Mouse (Mus musculus): ENCODE data around the gene Pik3cg. TPM values are rescaled to one million over a fixed set of nuclear protein-coding genes. Genes with fewer than 3 reads are reported as not detected.

Gene Pik3cg
- polyA plus RNA-seq, 1 experiment from 2014 or later: 1.6 TPM

- no peak for TF ChIP-seq CTCF (IDR thresholded peaks at IDR 0.05; ENCODE audit: low read depth)
- H3K4me2 ChIP-seq (ENCODE audit: low read length): no peak overlapping the region
- ATAC-seq (replicated peaks; ENCODE audit: low FRiP score, low read depth): no peak
Observed at GRCm38 (mm10) chr12:32203695-32204094, 4.8 kb downstream of the Pik3cg start.

GRCm38 (mm10) chr12:32202583-32202982 is 5.9 kb downstream of the Pik3cg start:
- Histone ChIP-seq H3K36me3 (ENCODE audit: insufficient read depth, low read length) (no peaks in the 10 kb centered on the region), H3K9ac (ENCODE audit: low read depth, low read length) (no peak overlapping the region), H3K4me3 (replicated peaks; ENCODE audit: low read depth, low read length) (no peak overlapping the region), H3K4me2 (ENCODE audit: low read length) (no peak overlapping the region), H3K4me1 (replicated peaks; ENCODE audit: insufficient read depth, low read length) (no peaks in the 10 kb centered on the region), H3K9me3 (replicated peaks; ENCODE audit: low read length) (no peaks in the 10 kb centered on the region), H3K27ac (no peak overlapping the region), H3K27me3 (ENCODE audit: insufficient read depth, low read length) (no peaks in the 10 kb centered on the region)
- TF ChIP-seq CTCF (IDR thresholded peaks at IDR 0.05; ENCODE audit: low read depth): no peak
- DNase-seq (ENCODE audit: low spot score) (no peak), ATAC-seq (replicated peaks; ENCODE audit: low FRiP score, low read depth) (no peak)
- 79% methylated on average over 5 of the region's 5 CpGs for WGBS

More at GRCm38 (mm10) chr12:32203695-32204094, 4.8 kb downstream of the Pik3cg start:
- no peak overlapping the region for H3K27ac ChIP-seq
- no peak overlapping the region for H3K9ac ChIP-seq (ENCODE audit: low read depth, low read length)
- no peaks in the 10 kb centered on the region for H3K36me3 ChIP-seq (ENCODE audit: insufficient read depth, low read length)
- WGBS: 32% methylated on average over 8 of the region's 8 CpGs
- no peaks in the 10 kb centered on the region for H3K9me3 ChIP-seq (replicated peaks; ENCODE audit: low read length)
- H3K4me1 ChIP-seq (replicated peaks; ENCODE audit: insufficient read depth, low read length): no peaks in the 10 kb centered on the region
- no peak for DNase-seq (ENCODE audit: low spot score)
- no peak overlapping the region for H3K4me3 ChIP-seq (replicated peaks; ENCODE audit: low read depth, low read length)
- no peaks in the 10 kb centered on the region for H3K27me3 ChIP-seq (ENCODE audit: insufficient read depth, low read length)

- TF ChIP-seq CTCF (IDR thresholded peaks at IDR 0.05; ENCODE audit: low read depth): no peak
- DNase-seq (ENCODE audit: low spot score) (no peak), ATAC-seq (replicated peaks; ENCODE audit: low FRiP score, low read depth) (no peak)
- no peak overlapping the region for H3K4me2 ChIP-seq (ENCODE audit: low read length)
- H3K9me3 ChIP-seq (replicated peaks; ENCODE audit: low read length): no peaks in the 10 kb centered on the region
- no peak overlapping the region for H3K4me3 ChIP-seq (replicated peaks; ENCODE audit: low read depth, low read length)
- no peaks in the 10 kb centered on the region for H3K4me1 ChIP-seq (replicated peaks; ENCODE audit: insufficient read depth, low read length)
- no peaks in the 10 kb centered on the region for H3K27me3 ChIP-seq (ENCODE audit: insufficient read depth, low read length)
- H3K9ac ChIP-seq (ENCODE audit: low read depth, low read length): no peak overlapping the region
- no peaks in the 10 kb centered on the region for H3K36me3 ChIP-seq (ENCODE audit: insufficient read depth, low read length)
- no peak overlapping the region for H3K27ac ChIP-seq
- 82% methylated on average over 7 of the region's 7 CpGs for WGBS
Observed at GRCm38 (mm10) chr12:32201932-32202331, 6.5 kb downstream of the Pik3cg start.

GRCm38 (mm10) chr12:32201070-32201585 is 7.3 kb downstream of the Pik3cg start:
- H3K4me2 ChIP-seq (ENCODE audit: low read length): peak overlapping the region; percentile 3; the same call in 1 of the 2 replicates
- no peaks in the 10 kb centered on the region for H3K36me3 ChIP-seq (ENCODE audit: insufficient read depth, low read length)
- 49% methylated on average over 6 of the region's 6 CpGs for WGBS
- H3K4me3 ChIP-seq (replicated peaks; ENCODE audit: low read depth, low read length): no peak overlapping the region
- no peaks in the 10 kb centered on the region for H3K27me3 ChIP-seq (ENCODE audit: insufficient read depth, low read length)
- no peak overlapping the region for H3K27ac ChIP-seq
- no peaks in the 10 kb centered on the region for H3K9me3 ChIP-seq (replicated peaks; ENCODE audit: low read length)
- DNase-seq (ENCODE audit: low spot score) (peak; percentile 5), ATAC-seq (replicated peaks; ENCODE audit: low FRiP score, low read depth) (no peak)
- H3K4me1 ChIP-seq (replicated peaks; ENCODE audit: insufficient read depth, low read length): no peaks in the 10 kb centered on the region
- no peak overlapping the region for H3K9ac ChIP-seq (ENCODE audit: low read depth, low read length)
- no peak for TF ChIP-seq CTCF (IDR thresholded peaks at IDR 0.05; ENCODE audit: low read depth)

- no peaks in the 10 kb centered on the region for H3K36me3 ChIP-seq (ENCODE audit: insufficient read depth, low read length)
- no peak overlapping the region for H3K9ac ChIP-seq (ENCODE audit: low read depth, low read length)
- H3K27me3 ChIP-seq (ENCODE audit: insufficient read depth, low read length): no peaks in the 10 kb centered on the region
- no peak overlapping the region for H3K4me3 ChIP-seq (replicated peaks; ENCODE audit: low read depth, low read length)
- no peaks in the 10 kb centered on the region for H3K9me3 ChIP-seq (replicated peaks; ENCODE audit: low read length)
- H3K4me2 ChIP-seq (ENCODE audit: low read length): peak overlapping the region; percentile 3; the same call in 1 of the 2 replicates
- ATAC-seq (replicated peaks; ENCODE audit: low FRiP score, low read depth) (no peak), DNase-seq (ENCODE audit: low spot score) (peak; percentile 10)
- H3K27ac ChIP-seq: no peak overlapping the region
- 72% methylated on average over 16 of the region's 16 CpGs for WGBS
- H3K4me1 ChIP-seq (replicated peaks; ENCODE audit: insufficient read depth, low read length): no peaks in the 10 kb centered on the region
- TF ChIP-seq CTCF (IDR thresholded peaks at IDR 0.05; ENCODE audit: low read depth): no peak
Observed at GRCm38 (mm10) chr12:32200387-32201069, 7.9 kb downstream of the Pik3cg start.

GRCm38 (mm10) chr12:32199422-32199821 is 9.0 kb downstream of the Pik3cg start:
- Histone ChIP-seq H3K4me3 (replicated peaks; ENCODE audit: low read depth, low read length) (no peak overlapping the region), H3K27ac (no peak overlapping the region), H3K4me2 (ENCODE audit: low read length) (no peak overlapping the region), H3K36me3 (ENCODE audit: insufficient read depth, low read length) (no peaks in the 10 kb centered on the region), H3K9ac (ENCODE audit: low read depth, low read length) (no peak overlapping the region), H3K4me1 (replicated peaks; ENCODE audit: insufficient read depth, low read length) (no peaks in the 10 kb centered on the region), H3K27me3 (ENCODE audit: insufficient read depth, low read length) (no peaks in the 10 kb centered on the region), H3K9me3 (replicated peaks; ENCODE audit: low read length) (no peaks in the 10 kb centered on the region)
- no peak for DNase-seq (ENCODE audit: low spot score)
- no peak for TF ChIP-seq CTCF (IDR thresholded peaks at IDR 0.05; ENCODE audit: low read depth)
- no peak for ATAC-seq (replicated peaks; ENCODE audit: low FRiP score, low read depth)
- WGBS: 69% methylated on average over 4 of the region's 4 CpGs
